Mouse (Mus musculus): Measurements from ENCODE around the gene Gm10134. TPM values are rescaled to one million over a fixed set of nuclear protein-coding genes. Genes with fewer than 3 reads are reported as not detected.

The Gm10134 gene
- polyA plus RNA-seq, 1 experiment from 2014 or later: 1.8 TPM

- Histone ChIP-seq H3K9ac (replicated peaks; ENCODE audit: low read depth, low read length) (no peak overlapping the region), H3K27me3 (replicated peaks; ENCODE audit: control insufficient read depth, insufficient read depth, low read length) (no peaks in the 10 kb centered on the region), H3K27ac (ENCODE audit: low read length) (peak overlapping the region; percentile 81), H3K9me3 (ENCODE audit: control insufficient read depth, low read length) (no peaks in the 10 kb centered on the region), H3K4me2 (ENCODE audit: low read length) (peak overlapping the region; percentile 82), H3K4me3 (replicated peaks; ENCODE audit: low read length) (no peak overlapping the region), H3K4me1 (replicated peaks; ENCODE audit: control insufficient read depth, insufficient read depth, low read length) (peaks cover 84% of the 10 kb centered on the region), H3K36me3 (ENCODE audit: control insufficient read depth, insufficient read depth) (no peaks in the 10 kb centered on the region)
- WGBS: 9% methylated on average over 7 of the region's 7 CpGs
- ATAC-seq: peak; percentile 6; the same call in 1 of the 2 replicates
These were observed 29.8 kb downstream of the Gm10134 start for GRCm38 (mm10) chr2:28535650-28536049.

GRCm38 (mm10) chr2:28536166-28536565, 30.3 kb downstream of the Gm10134 start:
- Histone ChIP-seq H3K4me2 (ENCODE audit: low read length) (no peak overlapping the region), H3K9me3 (ENCODE audit: control insufficient read depth, low read length) (no peaks in the 10 kb centered on the region), H3K27me3 (replicated peaks; ENCODE audit: control insufficient read depth, insufficient read depth, low read length) (no peaks in the 10 kb centered on the region), H3K9ac (replicated peaks; ENCODE audit: low read depth, low read length) (no peak overlapping the region), H3K4me3 (replicated peaks; ENCODE audit: low read length) (no peak overlapping the region), H3K4me1 (replicated peaks; ENCODE audit: control insufficient read depth, insufficient read depth, low read length) (peaks cover 86% of the 10 kb centered on the region), H3K36me3 (ENCODE audit: control insufficient read depth, insufficient read depth) (no peaks in the 10 kb centered on the region), H3K27ac (ENCODE audit: low read length) (peak overlapping the region; percentile 81)
- WGBS: 53% methylated on average over 4 of the region's 4 CpGs
- ATAC-seq: no peak

DNA sequence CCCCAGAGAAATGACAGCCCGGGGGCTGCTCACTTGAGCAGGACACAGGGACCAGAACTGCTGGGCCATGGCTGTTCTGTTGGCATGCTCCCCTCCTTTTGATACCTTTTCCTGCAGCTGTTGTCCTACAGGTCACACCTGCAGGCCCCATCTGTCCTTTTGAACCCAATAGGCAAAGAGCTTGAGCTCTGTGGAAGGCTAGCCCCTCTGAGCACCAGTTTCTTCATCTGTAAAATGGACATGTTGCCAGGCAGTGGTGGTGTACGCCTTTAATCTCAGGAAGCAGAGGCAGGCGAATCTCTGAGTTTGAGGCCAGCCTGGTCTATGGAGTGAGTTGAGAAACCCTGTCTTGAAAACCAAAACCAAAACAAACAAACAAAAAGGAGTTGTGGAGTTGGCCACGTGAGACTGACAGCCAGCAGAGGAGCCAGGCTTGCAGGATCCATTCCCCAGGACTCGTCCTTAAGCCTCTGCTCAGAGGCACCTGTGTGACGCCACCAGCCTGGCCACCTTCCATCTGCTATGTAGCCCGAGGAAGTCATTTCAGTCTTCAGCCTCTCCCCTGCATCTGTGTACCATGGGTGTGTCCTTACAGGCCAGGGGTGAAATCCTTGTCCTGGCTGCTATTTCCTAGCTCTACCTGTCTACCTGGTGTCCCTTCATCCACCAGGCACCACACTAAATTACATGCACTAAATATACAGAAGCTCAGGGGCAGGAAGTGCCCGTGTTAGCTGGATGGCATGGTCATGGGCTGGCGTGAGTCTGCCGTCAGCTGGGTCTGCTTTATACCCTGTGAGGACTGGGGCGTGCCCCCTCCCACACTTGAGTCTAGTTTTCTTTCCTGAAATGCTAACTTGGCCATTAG, 31.1 kb downstream of the Gm10134 start:
- no peak overlapping the region for H3K4me3 ChIP-seq (replicated peaks; ENCODE audit: low read length)
- peaks cover 86% of the 10 kb centered on the region for H3K4me1 ChIP-seq (replicated peaks; ENCODE audit: control insufficient read depth, insufficient read depth, low read length)
- no peaks in the 10 kb centered on the region for H3K9me3 ChIP-seq (ENCODE audit: control insufficient read depth, low read length)
- H3K27ac ChIP-seq (ENCODE audit: low read length): peak overlapping the region; percentile 56; the same call in 1 of the 2 replicates
- H3K9ac ChIP-seq (replicated peaks; ENCODE audit: low read depth, low read length): no peak overlapping the region
- ATAC-seq: no peak
- 70% methylated on average over 11 of the region's 11 CpGs for WGBS
- no peak overlapping the region for H3K4me2 ChIP-seq (ENCODE audit: low read length)
- H3K27me3 ChIP-seq (replicated peaks; ENCODE audit: control insufficient read depth, insufficient read depth, low read length): no peaks in the 10 kb centered on the region
- 0 out of 2 replicates have a peak, but pooled peaks cover under 1% of the 10 kb centered on the region for H3K36me3 ChIP-seq (ENCODE audit: control insufficient read depth, insufficient read depth)

DNA sequence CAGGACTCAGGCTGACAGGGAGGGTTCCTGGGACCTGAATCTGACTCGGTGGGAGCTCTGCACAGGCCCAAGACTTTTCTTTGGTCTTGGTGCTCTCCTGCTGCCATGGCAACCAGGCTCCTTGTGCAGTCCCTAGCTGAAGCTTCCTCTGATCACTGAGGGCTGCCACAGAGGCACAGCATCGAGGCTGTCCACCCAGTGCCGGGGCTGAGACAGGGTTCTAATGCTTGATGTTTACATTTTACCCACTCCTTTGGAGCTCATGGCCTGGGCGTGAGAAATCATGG, 31.7 kb downstream of the Gm10134 start:
- Histone ChIP-seq H3K4me1 (replicated peaks; ENCODE audit: control insufficient read depth, insufficient read depth, low read length) (peaks cover 82% of the 10 kb centered on the region), H3K4me3 (replicated peaks; ENCODE audit: low read length) (no peak overlapping the region), H3K4me2 (ENCODE audit: low read length) (no peak overlapping the region), H3K36me3 (ENCODE audit: control insufficient read depth, insufficient read depth) (peaks cover 5% of the 10 kb centered on the region; the same call in 1 of the 2 replicates), H3K27ac (ENCODE audit: low read length) (no peak overlapping the region), H3K27me3 (replicated peaks; ENCODE audit: control insufficient read depth, insufficient read depth, low read length) (no peaks in the 10 kb centered on the region), H3K9ac (replicated peaks; ENCODE audit: low read depth, low read length) (no peak overlapping the region), H3K9me3 (ENCODE audit: control insufficient read depth, low read length) (no peaks in the 10 kb centered on the region)
- no peak for ATAC-seq
- 21% methylated on average over 4 of the region's 4 CpGs for WGBS

- H3K4me2 ChIP-seq (ENCODE audit: low read length): no peak overlapping the region
- no peak for ATAC-seq
- peaks cover 5% of the 10 kb centered on the region; the same call in 1 of the 2 replicates for H3K36me3 ChIP-seq (ENCODE audit: control insufficient read depth, insufficient read depth)
- peak overlapping the region; percentile 35; the same call in 1 of the 2 replicates for H3K27ac ChIP-seq (ENCODE audit: low read length)
- no peak overlapping the region for H3K9ac ChIP-seq (replicated peaks; ENCODE audit: low read depth, low read length)
- H3K9me3 ChIP-seq (ENCODE audit: control insufficient read depth, low read length): no peaks in the 10 kb centered on the region
- no peaks in the 10 kb centered on the region for H3K27me3 ChIP-seq (replicated peaks; ENCODE audit: control insufficient read depth, insufficient read depth, low read length)
- no peak overlapping the region for H3K4me3 ChIP-seq (replicated peaks; ENCODE audit: low read length)
- WGBS: 69% methylated on average over 8 of the region's 8 CpGs
- peaks cover 75% of the 10 kb centered on the region for H3K4me1 ChIP-seq (replicated peaks; ENCODE audit: control insufficient read depth, insufficient read depth, low read length)
These were observed 32.3 kb downstream of the Gm10134 start for GRCm38 (mm10) chr2:28537995-28538816.

GRCm38 (mm10) chr2:28538817-28539128, 32.9 kb downstream of the Gm10134 start:
- H3K27me3 ChIP-seq (replicated peaks; ENCODE audit: control insufficient read depth, insufficient read depth, low read length): no peaks in the 10 kb centered on the region
- peak overlapping the region; percentile 72 for H3K27ac ChIP-seq (ENCODE audit: low read length)
- H3K4me1 ChIP-seq (replicated peaks; ENCODE audit: control insufficient read depth, insufficient read depth, low read length): peaks cover 70% of the 10 kb centered on the region
- peaks cover 5% of the 10 kb centered on the region; the same call in 1 of the 2 replicates for H3K36me3 ChIP-seq (ENCODE audit: control insufficient read depth, insufficient read depth)
- WGBS: 75% methylated on average over 1 of the region's 1 CpGs
- ATAC-seq: no peak
- H3K9me3 ChIP-seq (ENCODE audit: control insufficient read depth, low read length): no peaks in the 10 kb centered on the region
- H3K4me2 ChIP-seq (ENCODE audit: low read length): no peak overlapping the region
- H3K4me3 ChIP-seq (replicated peaks; ENCODE audit: low read length): no peak overlapping the region
- 0 out of 2 replicates have a peak overlapping the region, but pooled peaks have one; percentile 30 for H3K9ac ChIP-seq (replicated peaks; ENCODE audit: low read depth, low read length)

GRCm38 (mm10) chr2:28539206-28539605, 33.3 kb downstream of the Gm10134 start:
- peak; percentile 48 for ATAC-seq
- WGBS: 37% methylated on average over 7 of the region's 7 CpGs
- no peak overlapping the region for H3K4me2 ChIP-seq (ENCODE audit: low read length)
- H3K36me3 ChIP-seq (ENCODE audit: control insufficient read depth, insufficient read depth): peaks cover 9% of the 10 kb centered on the region
- H3K9me3 ChIP-seq (ENCODE audit: control insufficient read depth, low read length): no peaks in the 10 kb centered on the region
- no peaks in the 10 kb centered on the region for H3K27me3 ChIP-seq (replicated peaks; ENCODE audit: control insufficient read depth, insufficient read depth, low read length)
- peaks cover 65% of the 10 kb centered on the region for H3K4me1 ChIP-seq (replicated peaks; ENCODE audit: control insufficient read depth, insufficient read depth, low read length)
- H3K4me3 ChIP-seq (replicated peaks; ENCODE audit: low read length): no peak overlapping the region
- H3K9ac ChIP-seq (replicated peaks; ENCODE audit: low read depth, low read length): peak overlapping the region; percentile 30; the same call in 1 of the 2 replicates
- H3K27ac ChIP-seq (ENCODE audit: low read length): peak overlapping the region; percentile 72

DNA sequence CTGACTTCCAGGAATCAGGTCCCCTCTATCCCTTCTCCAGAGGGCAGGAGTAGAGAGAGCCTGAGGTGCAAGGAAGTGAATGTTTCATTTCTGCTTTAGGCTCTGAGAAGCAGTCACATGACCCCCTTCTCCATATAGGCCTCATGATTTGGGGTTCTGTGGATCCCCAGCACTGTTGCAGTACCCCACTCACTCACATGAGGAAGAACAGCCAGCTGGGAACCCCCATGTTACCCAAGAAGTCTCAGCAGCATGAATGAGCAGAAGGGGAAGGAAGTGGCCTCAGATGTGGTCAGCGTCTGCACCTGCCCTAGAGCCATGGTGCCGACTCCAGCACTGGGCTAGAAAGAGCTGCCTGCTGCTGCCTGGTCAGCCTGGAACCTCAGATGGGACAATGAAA, 34.1 kb downstream of the Gm10134 start:
- ATAC-seq: no peak
- Histone ChIP-seq H3K9me3 (ENCODE audit: control insufficient read depth, low read length) (no peaks in the 10 kb centered on the region), H3K4me2 (ENCODE audit: low read length) (no peak overlapping the region), H3K36me3 (ENCODE audit: control insufficient read depth, insufficient read depth) (peaks cover 14% of the 10 kb centered on the region), H3K27ac (ENCODE audit: low read length) (peak overlapping the region; percentile 72; the same call in 1 of the 2 replicates), H3K9ac (replicated peaks; ENCODE audit: low read depth, low read length) (no peak overlapping the region), H3K27me3 (replicated peaks; ENCODE audit: control insufficient read depth, insufficient read depth, low read length) (no peaks in the 10 kb centered on the region), H3K4me3 (replicated peaks; ENCODE audit: low read length) (no peak overlapping the region), H3K4me1 (replicated peaks; ENCODE audit: control insufficient read depth, insufficient read depth, low read length) (peaks cover 58% of the 10 kb centered on the region)
- 88% methylated on average over 2 of the region's 2 CpGs for WGBS

DNA sequence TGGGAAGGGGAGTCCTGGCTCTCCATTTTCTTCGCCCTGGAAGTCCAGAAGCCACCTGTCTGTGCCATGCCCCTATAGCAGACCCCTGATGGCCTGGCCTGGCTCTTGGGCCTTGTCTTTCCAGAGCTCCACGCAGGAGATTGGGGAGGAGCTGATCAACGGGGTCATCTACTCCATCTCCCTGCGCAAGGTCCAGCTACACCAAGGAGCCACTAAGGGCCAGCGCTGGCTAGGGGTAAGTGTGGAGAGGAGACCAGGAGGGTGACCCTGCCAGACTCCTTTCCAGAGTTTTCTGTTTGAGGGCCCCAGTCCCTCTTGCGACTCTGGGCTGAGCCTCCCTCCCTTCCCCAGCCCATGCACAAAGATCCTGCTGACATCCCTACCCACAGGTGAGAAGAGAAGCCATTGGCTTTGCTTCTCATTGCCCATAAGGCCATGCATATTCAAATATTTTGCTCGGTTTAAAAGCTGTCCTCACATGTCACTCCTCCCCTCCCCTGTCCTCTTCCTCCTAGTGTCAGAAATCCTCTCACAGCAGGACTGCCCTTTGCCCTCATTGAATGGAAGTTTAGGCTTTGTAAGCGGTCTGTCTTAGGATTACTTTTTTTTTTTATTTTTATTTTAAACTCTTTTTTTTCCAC, 34.8 kb downstream of the Gm10134 start:
- ATAC-seq: no peak
- no peak overlapping the region for H3K27ac ChIP-seq (ENCODE audit: low read length)
- no peaks in the 10 kb centered on the region for H3K27me3 ChIP-seq (replicated peaks; ENCODE audit: control insufficient read depth, insufficient read depth, low read length)
- H3K9me3 ChIP-seq (ENCODE audit: control insufficient read depth, low read length): no peaks in the 10 kb centered on the region
- peaks cover 54% of the 10 kb centered on the region for H3K4me1 ChIP-seq (replicated peaks; ENCODE audit: control insufficient read depth, insufficient read depth, low read length)
- H3K9ac ChIP-seq (replicated peaks; ENCODE audit: low read depth, low read length): no peak overlapping the region
- H3K36me3 ChIP-seq (ENCODE audit: control insufficient read depth, insufficient read depth): peaks cover 19% of the 10 kb centered on the region
- WGBS: 79% methylated on average over 8 of the region's 8 CpGs
- H3K4me3 ChIP-seq (replicated peaks; ENCODE audit: low read length): no peak overlapping the region
- H3K4me2 ChIP-seq (ENCODE audit: low read length): no peak overlapping the region
